Mouse (Mus musculus) heart, embryonic 16.5 days (tissue): ENCODE measurements at regions not wholly inside any gene's neighbourhood (a gene's known extent, or its start where the extent isn't known, plus 50 kb on each side); places are given as distances from the start of the nearest gene placed in this dataset.
"Not testable (repeated sequence)": the region's sequence is repeated elsewhere in the genome, so short reads cannot be mapped to it uniquely, and the experiment has no call there.

Experiments used
- ATAC-seq: fragments of 200-750 bp; cut with Nextera tagmentation; replicated peaks from 2 replicates; pipeline ENCODE4 v1.8.0; 2017; ENCODE audit warnings: moderate number of reproducible peaks; ENCODE audit not compliant: insufficient read depth, low FRiP score; ENCODE audit errors: extremely low read depth
- H3K27ac ChIP-seq: fragments of 300-500 bp; sonication (generic); 2 replicates; pipeline ENCODE4 v1.5.1; 2014; ENCODE audit warnings: mild to moderate bottlenecking, low read length, control low read depth, moderate library complexity
- H3K27me3 ChIP-seq: fragments of 300-500 bp; sonication (generic); 2 replicates; pipeline ENCODE4 v1.6.1; 2014; ENCODE audit warnings: low read length, mixed read lengths; ENCODE audit not compliant: control insufficient read depth, insufficient read depth
- H3K36me3 ChIP-seq: fragments of 300-500 bp; sonication (generic); 2 replicates; pipeline ENCODE4 v1.6.1; 2014; ENCODE audit not compliant: control insufficient read depth, insufficient read depth
- H3K4me1 ChIP-seq: fragments of 300-500 bp; sonication (generic); 2 replicates; pipeline ENCODE4 v1.6.1; 2014; ENCODE audit warnings: low read length, mixed read lengths; ENCODE audit not compliant: control insufficient read depth, insufficient read depth
- H3K4me2 ChIP-seq: fragments of 300-500 bp; sonication (generic); 2 replicates; pipeline ENCODE4 v1.6.1; 2014; ENCODE audit warnings: low read depth, mild to moderate bottlenecking, control low read depth, low read length
- H3K4me3 ChIP-seq: fragments of 300-500 bp; sonication (generic); 2 replicates; pipeline ENCODE4 v1.5.1; 2014; ENCODE audit warnings: mild to moderate bottlenecking, control low read depth, low read length
- H3K9ac ChIP-seq: fragments of 300-500 bp; sonication (generic); 2 replicates; pipeline ENCODE4 v1.6.1; 2014; ENCODE audit warnings: low read length, control low read depth
- H3K9me3 ChIP-seq: fragments of 300-500 bp; sonication (generic); replicated peaks from 2 replicates; pipeline ENCODE4 v1.6.1; 2016; ENCODE audit warnings: low read length; ENCODE audit not compliant: control insufficient read depth
- WGBS: fragments of 180-500 bp; shearing (Covaris S2); extraction: QIAGEN DNeasy Blood & Tissue Kit; methylation state at CpG from one replicate; pipeline ENCODE4 v1.1.7; 2014; 5-methylcytosine and 5-hydroxymethylcytosine counted together

DNA sequence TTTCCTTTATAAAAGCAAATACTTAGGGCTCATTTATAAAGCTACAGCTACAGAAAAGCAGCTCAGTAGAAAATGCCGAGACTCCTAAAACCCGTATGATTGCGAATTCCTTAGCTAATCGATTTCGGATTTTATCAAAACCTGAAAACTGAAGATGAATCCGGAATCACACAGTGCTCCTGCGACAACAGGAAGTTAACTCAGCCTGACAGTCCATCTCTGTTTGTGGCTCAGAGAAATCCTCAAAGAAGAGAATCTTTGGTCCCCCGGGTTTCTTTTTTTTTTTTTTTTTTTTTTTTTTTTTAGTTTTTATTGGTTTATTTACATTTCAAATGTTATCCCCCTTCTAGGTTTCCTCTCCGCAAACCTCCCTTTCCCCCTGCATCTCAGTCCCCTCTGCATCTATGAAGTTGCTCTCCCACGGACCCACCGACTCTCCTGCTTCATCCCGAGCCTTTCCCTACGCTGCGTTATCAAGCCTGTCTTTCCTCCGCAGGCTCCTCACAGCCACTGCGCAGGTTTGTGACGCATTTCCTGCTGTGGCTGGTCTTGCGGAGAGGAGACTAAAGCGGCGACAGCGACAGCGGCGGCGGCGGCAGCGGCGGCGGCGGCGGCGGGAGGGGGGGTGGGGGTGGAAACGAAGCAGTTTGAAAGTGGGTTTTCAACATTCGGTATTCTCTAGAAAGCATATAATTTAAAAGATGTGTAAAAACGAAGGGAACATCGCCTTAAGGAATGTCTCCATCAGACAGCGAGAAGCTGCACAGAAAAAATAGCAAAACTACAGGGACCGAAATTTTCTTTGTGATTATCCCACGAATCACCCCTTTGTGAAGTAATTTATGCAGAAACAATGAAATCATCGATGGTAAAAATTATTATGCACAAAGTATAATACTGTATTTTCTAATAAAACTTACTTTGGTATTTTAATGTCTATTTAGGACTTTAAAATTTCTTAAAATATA is 352.3 kb upstream of the Snrpn start:
- Histone ChIP-seq H3K4me3 (peak overlapping the region; percentile 45), H3K4me2 (peak overlapping the region; percentile 61)
- H3K27ac ChIP-seq, H3K9me3 ChIP-seq, H3K27me3 ChIP-seq, H3K9ac ChIP-seq, H3K36me3 ChIP-seq, H3K4me1 ChIP-seq: not testable (repeated sequence)
- WGBS: 9% methylated on average over 37 of the region's 39 CpGs
- peak; percentile 65; the same call in 1 of the 2 replicates for ATAC-seq

- WGBS: 5% methylated on average over 4 of the region's 4 CpGs
- not testable (repeated sequence) for H3K27me3 ChIP-seq, H3K4me2 ChIP-seq, H3K4me3 ChIP-seq, H3K27ac ChIP-seq, H3K36me3 ChIP-seq, H3K4me1 ChIP-seq, H3K9me3 ChIP-seq, H3K9ac ChIP-seq, ATAC-seq
Measured at GRCm38 (mm10) chr7:60487839-60488454, 347.9 kb upstream of the Snrpn start.

- H3K9ac ChIP-seq, H3K9me3 ChIP-seq, H3K4me1 ChIP-seq, H3K4me2 ChIP-seq, H3K27me3 ChIP-seq, ATAC-seq, H3K4me3 ChIP-seq, H3K36me3 ChIP-seq, H3K27ac ChIP-seq: not testable (repeated sequence)
- WGBS: 53% methylated on average over 3 of the region's 3 CpGs
Measured at GRCm38 (mm10) chr7:60450074-60450603, 310.1 kb upstream of the Snrpn start.

DNA sequence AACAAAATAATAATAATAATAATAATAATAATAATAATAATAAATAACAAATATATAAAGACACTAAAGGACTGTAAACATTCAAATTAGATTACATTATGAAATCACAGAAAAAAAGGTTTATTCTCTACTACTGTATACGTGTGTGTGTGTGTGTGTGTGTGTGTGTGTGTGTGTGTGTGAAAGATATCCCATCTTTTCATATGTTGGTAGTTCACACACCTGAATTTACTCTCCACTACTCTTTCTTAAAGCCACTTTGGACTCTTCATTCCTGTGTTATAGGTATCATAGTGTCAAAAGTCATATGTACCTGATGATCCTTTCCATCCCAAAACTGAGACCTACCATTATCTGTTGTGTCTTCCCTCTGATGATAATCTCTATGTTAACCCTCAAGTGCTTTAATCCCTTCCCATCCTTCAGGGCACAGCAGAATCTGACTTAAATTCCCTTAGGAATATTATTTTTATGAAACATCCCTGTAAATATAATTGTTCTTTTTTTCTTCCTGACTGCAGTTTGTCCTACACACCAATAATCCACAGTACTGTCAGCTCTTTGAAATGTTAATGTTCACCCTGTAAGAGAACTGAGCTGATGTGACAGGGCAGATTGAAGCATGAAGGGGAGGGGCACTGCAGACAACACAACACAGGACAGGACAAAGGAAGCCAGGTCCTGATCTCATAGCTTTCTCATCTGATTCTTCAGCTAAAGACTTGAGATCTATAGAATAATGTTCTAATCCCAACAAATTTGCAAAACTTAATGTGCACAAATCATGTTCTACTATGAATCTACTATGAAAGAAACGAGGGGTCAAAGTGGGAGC is 309.4 kb upstream of the Snrpn start:
- not testable (repeated sequence) for H3K9me3 ChIP-seq, H3K27me3 ChIP-seq, H3K27ac ChIP-seq, H3K4me2 ChIP-seq, ATAC-seq, H3K4me1 ChIP-seq, H3K9ac ChIP-seq, H3K36me3 ChIP-seq, H3K4me3 ChIP-seq
- 47% methylated on average over 2 of the region's 2 CpGs for WGBS

GRCm38 (mm10) chr7:60438781-60439180 is 298.8 kb upstream of the Snrpn start:
- WGBS: 59% methylated on average over 3 of the region's 3 CpGs

DNA sequence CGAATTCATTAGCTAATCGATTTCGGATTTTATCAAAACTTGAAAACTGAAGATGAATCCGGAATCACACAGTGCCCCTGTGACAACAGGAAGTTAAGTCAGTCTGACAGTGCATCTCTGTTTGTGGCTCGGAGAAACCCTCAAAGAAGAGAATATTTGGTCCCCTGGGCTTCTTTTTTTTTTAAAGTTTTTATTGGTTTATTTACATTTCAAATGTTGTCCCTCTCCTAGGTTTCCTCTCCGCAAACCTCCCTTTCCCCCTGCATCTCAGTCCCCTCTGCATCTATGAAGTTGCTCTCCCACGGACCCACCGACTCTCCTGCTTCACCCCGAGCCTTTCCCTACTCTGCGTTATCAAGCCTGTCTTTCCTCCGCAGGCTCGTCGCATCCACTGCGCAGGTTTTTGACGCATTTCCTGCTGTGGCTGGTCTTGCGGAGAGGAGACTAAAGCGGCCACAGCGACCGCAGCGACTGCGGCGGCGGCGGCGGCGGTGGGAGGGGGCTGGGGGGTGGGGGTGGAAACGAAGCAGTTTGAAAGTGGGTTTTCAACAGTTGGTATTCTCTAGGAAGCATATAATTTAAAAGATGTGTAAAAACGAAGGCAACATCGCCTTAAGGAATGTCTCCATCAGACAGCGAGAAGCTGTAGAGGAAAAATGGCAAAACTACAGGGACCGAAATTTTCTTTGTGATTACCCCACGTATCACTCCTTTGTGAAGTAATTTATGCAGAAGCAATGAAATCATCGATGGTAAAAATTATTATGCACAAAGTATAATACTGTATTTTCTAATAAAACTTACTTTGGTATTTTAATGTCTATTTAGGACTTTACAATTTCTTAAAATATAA is 251.2 kb upstream of the Snrpn start:
- 6% methylated on average over 33 of the region's 33 CpGs for WGBS
- H3K9me3 ChIP-seq, H3K36me3 ChIP-seq, ATAC-seq, H3K27me3 ChIP-seq, H3K9ac ChIP-seq, H3K4me1 ChIP-seq, H3K27ac ChIP-seq: not testable (repeated sequence)
- H3K4me3 ChIP-seq: peak overlapping the region; percentile 48
- H3K4me2 ChIP-seq: peak overlapping the region; percentile 65

More at GRCm38 (mm10) chr7:60438781-60439180, 298.8 kb upstream of the Snrpn start:
- Histone ChIP-seq H3K9ac (no peak overlapping the region), H3K4me2 (no peak overlapping the region), H3K27me3 (no peaks in the 10 kb centered on the region), H3K27ac (no peak overlapping the region), H3K9me3 (no peaks in the 10 kb centered on the region), H3K4me3 (no peak overlapping the region), H3K4me1 (no peaks in the 10 kb centered on the region), H3K36me3 (no peaks in the 10 kb centered on the region)
- no peak for ATAC-seq

GRCm38 (mm10) chr7:60386957-60387356 is 246.9 kb upstream of the Snrpn start:
- H3K4me1 ChIP-seq, ATAC-seq, H3K9ac ChIP-seq, H3K27me3 ChIP-seq, H3K4me3 ChIP-seq, H3K36me3 ChIP-seq, H3K27ac ChIP-seq, H3K9me3 ChIP-seq, H3K4me2 ChIP-seq: not testable (repeated sequence)
- WGBS: under 1% methylated on average over 5 of the region's 5 CpGs

GRCm38 (mm10) chr7:60374001-60374400 is 234.0 kb upstream of the Snrpn start:
- not testable (repeated sequence) for H3K4me2 ChIP-seq, H3K36me3 ChIP-seq, H3K9me3 ChIP-seq, H3K27ac ChIP-seq, H3K4me1 ChIP-seq, H3K4me3 ChIP-seq, H3K9ac ChIP-seq, ATAC-seq, H3K27me3 ChIP-seq
- 14% methylated on average over 3 of the region's 3 CpGs for WGBS
